Mouse (Mus musculus) cerebellum, postnatal 10 days (tissue): ENCODE measurements around the gene Lins1.

Experiments
- DNase-seq, 2 experiments: peaks; one replicate each; pipeline ENCODE4 v3.0.0; 2021; ENCODE audit warnings: mixed read lengths in 2 of 2

Gene Lins1

GRCm38 (mm10) chr7:66689620-66690360 is at the start of gene Lins1:
TSS of gene Lins1 (plus strand) at chr7:66689889.
- DNase-seq: peak; percentile 98 to 99

GRCm38 (mm10) chr7:66645736-66646135 is 44.0 kb upstream of the Lins1 start:
- DNase-seq: no peak

DNA sequence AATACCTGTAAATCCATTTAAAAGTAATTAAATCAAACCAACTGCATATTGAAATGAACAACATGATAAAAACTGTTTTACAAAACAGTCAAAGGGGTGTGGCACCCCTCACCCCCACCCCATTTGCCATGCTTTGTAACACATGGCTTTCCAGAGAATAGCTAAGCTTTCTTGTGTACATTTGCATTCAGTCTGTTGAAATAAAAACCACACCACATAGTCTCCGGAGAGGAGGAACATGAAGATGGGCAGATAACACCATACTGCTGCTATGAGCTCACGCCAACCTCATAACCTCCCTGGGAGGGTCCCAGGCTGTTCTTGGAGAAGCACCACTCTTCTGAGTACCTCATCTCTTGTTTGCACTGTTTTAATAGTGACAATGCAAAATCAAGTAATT is 40.5 kb upstream of the Lins1 start:
- DNase-seq: no peak

DNA sequence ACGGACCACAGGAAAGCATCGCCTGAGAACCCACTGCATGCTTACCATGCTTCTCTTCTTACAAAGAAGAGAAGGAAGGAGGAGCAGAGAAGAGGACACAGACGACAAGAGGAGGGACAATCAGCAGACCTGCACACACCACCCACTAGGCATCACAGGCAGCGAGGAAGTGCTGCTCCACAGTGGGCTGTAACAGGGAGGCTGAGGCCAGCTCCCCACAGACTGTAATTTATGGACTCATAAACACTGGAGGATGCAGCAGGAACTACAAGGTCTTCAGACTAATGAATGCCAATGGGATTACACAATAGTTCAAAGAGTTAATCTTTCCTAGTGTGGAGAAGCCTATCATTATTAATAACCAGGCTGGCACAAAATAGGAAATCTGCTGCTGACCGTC is 38.8 kb upstream of the Lins1 start:
- DNase-seq: no peak

DNA sequence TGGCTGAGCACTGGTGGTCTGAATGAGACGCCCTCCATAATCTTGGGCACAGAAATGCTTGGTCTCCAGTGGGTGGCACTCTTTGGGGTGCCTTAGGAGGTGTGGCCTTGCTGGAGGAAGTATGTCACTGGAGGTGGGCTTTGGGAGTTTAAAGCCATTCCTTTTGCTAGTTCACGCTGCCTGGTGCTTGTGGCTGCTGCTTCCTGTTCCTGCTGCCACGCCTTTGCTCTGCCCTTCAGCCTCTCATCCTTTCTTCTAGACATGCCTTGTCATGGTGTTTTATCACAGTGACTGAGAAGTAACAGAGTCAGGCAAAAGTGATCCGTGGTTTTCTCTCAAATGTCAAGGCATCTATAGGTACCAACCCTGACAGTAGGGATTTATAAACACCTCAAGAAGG is 37.5 kb upstream of the Lins1 start:
- DNase-seq: no peak

GRCm38 (mm10) chr7:66653596-66653995 is 36.1 kb upstream of the Lins1 start:
- DNase-seq: no peak

DNA sequence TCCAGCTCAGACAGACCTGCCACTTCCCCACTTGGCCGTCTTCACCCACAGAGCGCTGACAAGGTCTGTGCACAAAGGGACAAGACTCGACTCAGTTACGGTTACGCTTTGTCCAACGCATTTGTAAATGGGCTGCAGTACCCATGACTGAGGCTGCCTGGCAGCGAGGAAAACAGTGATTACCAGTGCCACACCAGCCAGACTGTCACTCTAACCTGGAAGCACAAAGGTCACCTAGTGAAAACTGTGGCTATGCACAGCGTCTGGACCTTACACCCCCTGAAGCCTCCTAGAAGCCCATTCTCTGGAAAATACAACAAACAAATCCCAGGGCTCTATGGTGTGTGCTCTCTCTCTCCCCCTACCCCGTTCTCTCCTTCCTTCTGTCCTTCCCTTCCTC is 34.2 kb upstream of the Lins1 start:
- DNase-seq: no peak

- peak in 1 of 2 experiments; percentile 13 for DNase-seq
These were observed 29.4 kb upstream of the Lins1 start for GRCm38 (mm10) chr7:66660291-66660690.

GRCm38 (mm10) chr7:66660972-66661371 is 28.7 kb upstream of the Lins1 start:
- DNase-seq: no peak

- DNase-seq: peak; percentile 85 to 92
These were observed 28.1 kb upstream of the Lins1 start for GRCm38 (mm10) chr7:66661572-66661971.

- no peak for DNase-seq
These were observed 26.1 kb upstream of the Lins1 start for GRCm38 (mm10) chr7:66663548-66663947.

- DNase-seq: no peak
These were observed 22.6 kb upstream of the Lins1 start for GRCm38 (mm10) chr7:66667064-66667463.

- no peak for DNase-seq
These were observed 13.9 kb upstream of the Lins1 start for GRCm38 (mm10) chr7:66675800-66676199.

DNA sequence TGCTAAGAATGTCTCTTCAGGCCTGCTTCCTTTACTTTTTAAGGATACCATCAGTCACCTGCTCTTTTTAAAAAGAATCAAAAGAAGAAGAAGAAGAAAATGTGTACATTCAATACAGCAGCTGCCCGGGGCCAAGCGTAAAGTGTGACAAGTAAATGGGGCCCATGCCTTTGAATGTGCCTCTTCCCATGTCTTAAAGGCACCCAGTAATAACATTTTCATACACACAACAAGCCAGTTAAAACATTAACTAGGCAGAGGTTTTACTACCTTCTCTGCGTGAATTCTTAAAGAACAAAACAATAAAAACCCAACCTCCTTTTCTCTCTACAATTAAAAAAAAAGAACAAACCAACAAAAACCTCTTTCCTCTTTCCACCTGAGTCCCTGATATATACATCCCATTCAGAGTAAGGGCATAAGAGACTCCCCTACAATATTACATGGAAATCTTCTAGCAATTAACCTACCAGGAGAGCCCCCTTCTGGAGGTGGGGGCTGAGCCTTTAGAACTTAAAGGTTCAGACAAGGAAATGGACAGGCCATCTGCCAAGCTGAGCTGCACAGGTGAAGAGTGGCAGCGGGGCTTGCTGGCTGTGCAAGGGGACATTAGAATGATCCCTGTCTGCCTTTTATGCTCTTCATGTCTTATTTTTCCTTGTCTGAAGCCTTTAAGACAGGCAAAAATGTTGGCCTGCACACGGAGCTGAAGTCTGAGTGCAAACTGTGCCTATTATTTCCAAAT is 7.4 kb upstream of the Lins1 start:
- DNase-seq: no peak

- DNase-seq: no peak
These were observed 968 bp upstream of the Lins1 start for GRCm38 (mm10) chr7:66688721-66689120.

- no peak for DNase-seq
These were observed 432 bp upstream of the Lins1 start, which contains the start of gene Asb7 for GRCm38 (mm10) chr7:66689294-66689619. TSS of gene Asb7 (minus strand) at chr7:66689596.

DNA sequence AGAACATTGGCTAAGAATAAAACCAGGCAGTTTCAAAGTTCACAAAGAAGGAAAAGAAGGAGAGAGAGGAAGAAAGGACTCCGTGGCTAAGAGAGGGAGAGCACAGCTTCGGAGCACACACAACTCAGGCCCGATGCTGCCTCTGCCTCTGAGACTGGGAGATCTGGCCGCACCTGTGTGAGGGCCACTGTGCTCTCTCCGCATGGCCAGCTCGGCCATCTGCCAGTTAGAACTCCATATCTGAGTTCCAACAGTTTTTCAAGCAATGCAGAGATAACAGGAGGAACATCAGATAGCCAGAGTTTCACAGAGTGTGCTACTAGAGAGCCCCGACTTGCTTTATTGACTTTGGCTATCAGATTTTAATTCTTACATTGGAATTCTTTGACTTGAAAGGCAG is 4.8 kb downstream of the Lins1 start:
- peak; percentile 28 to 49 for DNase-seq

- DNase-seq: no peak
These were observed 13.0 kb downstream of the Lins1 start for GRCm38 (mm10) chr7:66702721-66703120.

GRCm38 (mm10) chr7:66704631-66705030 is 14.9 kb downstream of the Lins1 start:
- DNase-seq: no peak

DNA sequence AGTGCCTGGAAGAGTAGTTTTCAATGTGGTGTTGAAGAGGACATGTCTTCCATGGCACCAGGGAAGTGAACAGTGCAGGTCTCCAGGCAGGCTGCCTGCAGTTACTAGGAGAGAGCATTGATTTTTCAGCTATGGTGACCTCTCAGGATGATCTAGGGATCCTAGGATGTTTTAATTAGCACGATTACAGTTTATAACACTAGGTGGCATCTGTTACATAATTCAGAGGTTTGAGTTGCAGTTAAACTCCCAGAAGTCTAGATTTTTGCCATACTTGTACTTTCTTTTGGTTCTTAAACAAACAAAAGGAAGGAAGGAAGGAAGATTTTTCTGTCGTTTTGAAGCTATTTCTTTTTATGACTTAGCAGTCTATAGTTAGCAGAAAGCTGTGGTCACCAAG is 21.5 kb downstream of the Lins1 start:
- DNase-seq: peak in 1 of 2 experiments; percentile 26

DNA sequence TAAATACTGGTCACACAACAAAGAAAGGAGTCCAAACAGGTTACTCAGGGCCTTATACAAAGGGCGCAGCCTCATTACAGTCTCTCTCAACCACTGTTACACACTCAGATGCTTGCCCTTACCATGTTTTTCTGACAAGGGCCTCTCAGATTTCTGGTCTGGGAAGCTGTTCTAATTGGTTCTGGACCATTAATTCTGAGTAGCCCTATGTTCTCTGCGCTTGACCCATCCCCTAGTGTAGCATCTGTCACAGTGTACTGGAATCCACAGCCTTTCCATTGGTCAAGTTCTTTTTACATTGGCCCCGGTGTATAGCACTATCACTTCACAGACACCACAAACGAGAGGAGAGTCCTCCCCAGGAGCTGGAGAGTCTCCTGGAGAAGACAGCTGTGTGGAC is 34.8 kb downstream of the Lins1 start:
- DNase-seq: no peak

DNA sequence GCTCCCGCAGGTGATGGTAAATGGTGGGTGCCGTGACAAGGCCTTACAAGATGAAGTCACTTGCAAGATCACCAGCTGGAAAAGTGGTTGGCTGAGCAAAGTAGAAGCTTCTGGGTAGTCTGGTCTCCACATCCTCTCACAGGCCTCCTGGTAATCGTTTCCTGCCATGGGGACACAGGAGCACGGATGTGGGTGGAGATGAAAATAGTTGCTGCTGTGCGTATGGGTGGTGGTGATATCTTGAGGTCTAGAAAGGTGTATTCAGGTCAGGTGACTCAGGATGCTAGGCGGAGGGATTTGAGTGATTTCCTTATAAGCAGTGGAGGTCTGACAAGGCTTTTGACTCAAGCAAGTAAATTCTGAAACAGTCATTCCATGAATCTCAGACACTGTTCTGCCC is 35.3 kb downstream of the Lins1 start:
- no peak for DNase-seq

- DNase-seq: no peak
These were observed 38.4 kb downstream of the Lins1 start for GRCm38 (mm10) chr7:66728072-66728471.

GRCm38 (mm10) chr7:66729232-66729631 is 39.5 kb downstream of the Lins1 start:
- DNase-seq: no peak
